In the genomic region with DNA sequence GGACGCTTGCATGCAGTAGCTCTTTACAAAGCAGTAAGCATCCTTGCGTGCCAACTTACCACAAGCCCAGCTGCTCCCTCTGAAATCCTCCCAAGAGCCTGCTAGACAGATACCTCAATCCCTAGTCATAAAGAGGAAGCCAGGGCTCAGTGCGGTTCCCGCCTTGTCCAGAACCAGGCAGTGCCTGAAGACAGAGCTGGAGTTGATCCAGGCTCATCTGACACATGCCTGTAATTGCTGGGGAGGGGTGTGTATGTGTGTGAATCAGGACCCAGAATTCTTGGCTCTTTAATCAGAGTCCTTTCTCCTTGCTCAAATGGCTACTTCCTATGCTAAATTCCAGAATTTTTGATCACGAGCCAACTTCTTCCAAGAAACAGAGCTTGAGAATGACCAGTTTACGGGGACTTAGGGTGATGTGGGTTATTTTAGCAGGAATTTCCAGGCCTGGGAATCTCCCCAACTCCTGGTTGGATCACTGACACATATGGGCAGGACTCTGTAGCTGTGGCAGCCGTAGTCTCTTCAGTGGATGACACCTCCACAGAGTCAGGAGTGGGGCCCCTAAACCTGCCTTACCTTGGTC, we compare ENCODE assay signal across 12 mouse cellular contexts. TPM values are rescaled to one million over a fixed set of nuclear protein-coding genes. Genes with fewer than 3 reads are reported as not detected.
DNase-seq lines count a peak whose midpoint lies in the region; ATAC-seq lines count a peak whose summit lies in the region.
"Had no signal": no experiment of that assay in that cellular context is flagged by ENCODE, and none has a peak within 500 bp of the region (broad histone marks: within the 10 kb centered on the region; RNA-seq: fewer than 3 reads in every experiment).

No protein-coding gene starts in this region.

- peak overlapping the region; percentile 35; the same call in 1 of the 2 replicates for H3K27ac ChIP-seq in kidney, embryonic 16.5 days (ENCODE audit: low read length)

- WGBS in kidney, embryonic 16.5 days, result 59% methylated on average over 7 of the region's 7 CpGs

- no peak overlapping the region for H3K9ac ChIP-seq in kidney, embryonic 16.5 days (replicated peaks; ENCODE audit: low read length)

- DNase-seq in frontal cortex, postnatal 14 days (ENCODE audit: low spot score in 2 of 2), result no peak
- no peak for DNase-seq in kidney, postnatal 25 days
- DNase-seq in urinary bladder, postnatal 14 days (ENCODE audit: low spot score), result peak; percentile 35
- no peak for DNase-seq in urinary bladder, adult 2 months (ENCODE audit: low spot score)
- no peak for DNase-seq in ovary, postnatal 36 days (ENCODE audit: low spot score)
- DNase-seq: adrenal gland, postnatal 25 days had no signal

- peaks cover 6% of the 10 kb centered on the region; the same call in 1 of the 2 replicates for H3K4me1 ChIP-seq in kidney, embryonic 16.5 days (ENCODE audit: insufficient read depth, low read length)

- no peaks in the 10 kb centered on the region for H3K36me3 ChIP-seq in kidney, embryonic 16.5 days (ENCODE audit: insufficient read depth, low read length)

- no peaks in the 10 kb centered on the region for H3K27me3 ChIP-seq in kidney, embryonic 16.5 days (ENCODE audit: insufficient read depth, low read length)

- H3K4me2 ChIP-seq in kidney, embryonic 16.5 days (replicated peaks; ENCODE audit: low read depth, low read length), result no peak overlapping the region

- H3K9me3 ChIP-seq in kidney, embryonic 16.5 days (ENCODE audit: low read length), result no peaks in the 10 kb centered on the region

- peak; percentile 76 for ATAC-seq in frontal cortex, adult (ENCODE audit: low TSS enrichment)
- no peak for ATAC-seq in kidney, embryonic 16.5 days (ENCODE audit: low FRiP score, low TSS enrichment)
- ATAC-seq in megakaryocyte-erythroid progenitor cell, adult 5-6 weeks (replicated peaks; ENCODE audit: low FRiP score, low TSS enrichment, poor library complexity, severe bottlenecking), result no peak

- no peak overlapping the region for H3K4me3 ChIP-seq in kidney, embryonic 16.5 days (ENCODE audit: low read length)

RNA-seq across cellular contexts. Expression of a gene that starts 30.3 kb away (rescaled TPM):
- 7.3 and 9.9 TPM in 2 replicates for polyA plus RNA-seq in kidney, embryonic 16.5 days (2015; fragmentation: Nextera tagmentation; extraction: Ambion mirVana)
- 199 and 219 TPM in 2 replicates for polyA plus RNA-seq in urinary bladder, adult 2 months (2012; rRNA removed)
- total RNA-seq in megakaryocyte-erythroid progenitor cell, adult 5-6 weeks (2014; fragmentation: Nextera tagmentation), result not detected in 2 replicates
- not detected in 2 replicates for total RNA-seq in megakaryocyte-erythroid progenitor cell, adult 5-6 weeks (2017)

RNA-seq across cellular contexts. Expression of a gene that starts 48.8 kb away (rescaled TPM):
- 0.09 TPM in 1 of 2 replicates, not detected in the other for polyA plus RNA-seq in kidney, embryonic 16.5 days (2015; fragmentation: Nextera tagmentation; extraction: Ambion mirVana)
- 0.10 and 0.17 TPM in 2 replicates for polyA plus RNA-seq in urinary bladder, adult 2 months (2012; rRNA removed)
- total RNA-seq in megakaryocyte-erythroid progenitor cell, adult 5-6 weeks (2014; fragmentation: Nextera tagmentation), result not detected in 2 replicates
- total RNA-seq in megakaryocyte-erythroid progenitor cell, adult 5-6 weeks (2017), result not detected in 2 replicates
- total RNA-seq: adrenal gland, postnatal 25 days; left cerebral cortex, postnatal 25 days had no signal
- polyA plus RNA-seq: heart, embryonic 14.5 days; small intestine, adult 2 months had no signal

Comparison
In these comparisons a context has a peak if more than half of its experiments do, and no peak if none do; other contexts are left out.
1. RNA of a gene that starts 30.3 kb away (polyA plus RNA-seq): 199 to 219 TPM in urinary bladder, adult 2 months; 7.3 to 9.9 TPM in kidney, embryonic 16.5 days; every median in the first group is over 10 times any median in the second.